Mouse (Mus musculus): ENCODE data around the gene Cdkal1.

- no peak for TF ChIP-seq CTCF (IDR thresholded peaks at IDR 0.05; ENCODE audit: borderline replicate concordance, control insufficient read depth, extremely low read depth, insufficient read depth, low read length, poor library complexity)
- TF ChIP-seq POLR2A (IDR thresholded peaks at IDR 0.05; ENCODE audit: control insufficient read depth, extremely low read depth, insufficient read depth, low read length, poor library complexity): no peak
These were observed 450.2 kb downstream of the Cdkal1 start for GRCm38 (mm10) chr13:29405316-29405715.

Measured in thymus, adult 2 months (tissue).